Mouse (Mus musculus) midbrain, embryonic 14.5 days (tissue): ENCODE measurements around the gene Mark4. TPM values are rescaled to one million over a fixed set of nuclear protein-coding genes. Genes with fewer than 3 reads are reported as not detected.
A peak's percentile ranks its signal among the peaks of the same experiment; 100 is the strongest.

ENCODE experiments used
- ATAC-seq: fragments of 200-750 bp; cut with Nextera tagmentation; 2 replicates; pipeline ENCODE4 v1.8.0; 2017; ENCODE audit warnings: moderate number of reproducible peaks, moderate library complexity; ENCODE audit not compliant: low FRiP score, low TSS enrichment
- DNase-seq: peaks from one replicate; pipeline ENCODE4 v3.0.0-alpha.2; 2015
- H3K27ac ChIP-seq: fragments of 300-500 bp; sonication (generic); replicated peaks from 2 replicates; pipeline ENCODE4 v1.5.1; 2014; ENCODE audit warnings: mild to moderate bottlenecking, low read depth, low read length, moderate library complexity
- H3K27me3 ChIP-seq: fragments of 300-500 bp; sonication (generic); 2 replicates; pipeline ENCODE4 v1.6.1; 2014; ENCODE audit warnings: low read length, control low read depth, mixed read lengths; ENCODE audit not compliant: control insufficient read depth, insufficient read depth
- H3K36me3 ChIP-seq: fragments of 300-500 bp; sonication (generic); 2 replicates; pipeline ENCODE4 v1.6.1; 2014; ENCODE audit warnings: low read length, control low read depth; ENCODE audit not compliant: control insufficient read depth, insufficient read depth
- H3K4me1 ChIP-seq: fragments of 300-500 bp; sonication (generic); 2 replicates; pipeline ENCODE4 v1.6.1; 2014; ENCODE audit warnings: mild to moderate bottlenecking, antibody characterized with exemption, low read length, control low read depth; ENCODE audit not compliant: control insufficient read depth, insufficient read depth
- H3K4me2 ChIP-seq: fragments of 300-500 bp; sonication (generic); 2 replicates; pipeline ENCODE4 v1.6.1; 2014; ENCODE audit warnings: mild to moderate bottlenecking, low read length, moderate library complexity
- H3K4me3 ChIP-seq: fragments of 300-500 bp; sonication (generic); replicated peaks from 2 replicates; pipeline ENCODE4 v1.5.1; 2014; ENCODE audit warnings: low read depth, low read length
- H3K9ac ChIP-seq: fragments of 300-500 bp; sonication (generic); replicated peaks from 2 replicates; pipeline ENCODE4 v1.6.1; 2014; ENCODE audit warnings: mild to moderate bottlenecking, low read length, moderate library complexity
- H3K9me3 ChIP-seq: fragments of 300-500 bp; sonication (generic); 2 replicates; pipeline ENCODE4 v1.6.1; 2016; ENCODE audit warnings: low read length, control low read depth, mixed read lengths; ENCODE audit not compliant: control insufficient read depth
- WGBS: fragments of 180-500 bp; shearing (Covaris S2); extraction: QIAGEN DNeasy Blood & Tissue Kit; methylation state at CpG from one replicate; pipeline ENCODE4 v1.1.7; 2014; 5-methylcytosine and 5-hydroxymethylcytosine counted together
- microRNA counts: library from miRNA; unstranded; fragments of <30 nt; microRNA quantifications from one replicate; lab custom pipeline; 2016
- microRNA-seq: library from miRNA; unstranded; fragments of <30 nt; microRNA quantifications from one replicate; pipeline ENCODE4, GENCODE M21; 2016
- polyA plus RNA-seq: library from polyadenylated mRNA; unstranded; fragments of >200 nt; fragmentation: Nextera tagmentation; extraction: Ambion mirVana; gene quantifications from 2 replicates; pipeline ENCODE4 v1.2.1, GENCODE M21; 2014

Mark4 gene
- polyA plus RNA-seq, 1 experiment from 2014 or later = 18.8 TPM

- H3K9me3 ChIP-seq = no peaks in the 10 kb centered on the region
- peak overlapping the region; percentile 78 for H3K9ac ChIP-seq
- no peak for DNase-seq
- H3K27me3 ChIP-seq = no peaks in the 10 kb centered on the region
- H3K4me3 ChIP-seq = peak overlapping the region; percentile 88
- H3K4me1 ChIP-seq = peaks cover 13% of the 10 kb centered on the region
- WGBS = under 1% methylated on average over 29 of the region's 37 CpGs
- peak overlapping the region; percentile 84 for H3K4me2 ChIP-seq
- peak overlapping the region; percentile 70 for H3K27ac ChIP-seq
- peaks cover 33% of the 10 kb centered on the region for H3K36me3 ChIP-seq
- peak; percentile 66 for ATAC-seq
Observed at GRCm38 (mm10) chr7:19382166-19382541, 76.5 kb downstream of the Mark4 start.

- Histone ChIP-seq H3K27me3 (no peaks in the 10 kb centered on the region), H3K9ac (peak within 1 kb of the TSS; percentile 78), H3K4me2 (peak within 1 kb of the TSS; percentile 84), H3K27ac (peak within 1 kb of the TSS; percentile 70), H3K36me3 (peaks cover 28% of the 10 kb centered on the region), H3K4me1 (peaks cover 13% of the 10 kb centered on the region), H3K9me3 (no peaks in the 10 kb centered on the region), H3K4me3 (peak within 1 kb of the TSS; percentile 88)
- WGBS = 6% methylated on average over 48 of the region's 48 CpGs
- DNase-seq (peak; percentile 100), ATAC-seq (peak; percentile 96)
Observed at GRCm38 (mm10) chr7:19381377-19382165, 77.0 kb downstream of the Mark4 start, which contains the start of gene Ercc2. Gene Ercc2, plus strand, starts transcription at chr7:19382010.

- no peak overlapping the region for H3K4me3 ChIP-seq
- H3K4me1 ChIP-seq = peaks cover 7% of the 10 kb centered on the region
- no peak overlapping the region for H3K4me2 ChIP-seq
- no peak overlapping the region for H3K9ac ChIP-seq
- ATAC-seq (no peak), DNase-seq (no peak)
- no peaks in the 10 kb centered on the region for H3K27me3 ChIP-seq
- no peaks in the 10 kb centered on the region for H3K9me3 ChIP-seq
- 72% methylated on average over 8 of the region's 8 CpGs for WGBS
- H3K36me3 ChIP-seq = no peaks in the 10 kb centered on the region
- no peak overlapping the region for H3K27ac ChIP-seq
Observed at GRCm38 (mm10) chr7:19378049-19378448, 80.6 kb downstream of the Mark4 start.

- no peak overlapping the region for H3K4me2 ChIP-seq
- no peaks in the 10 kb centered on the region for H3K4me1 ChIP-seq
- WGBS = 91% methylated on average over 4 of the region's 4 CpGs
- no peaks in the 10 kb centered on the region for H3K27me3 ChIP-seq
- H3K9me3 ChIP-seq = no peaks in the 10 kb centered on the region
- no peak overlapping the region for H3K9ac ChIP-seq
- H3K27ac ChIP-seq = no peak overlapping the region
- H3K36me3 ChIP-seq = no peaks in the 10 kb centered on the region
- ATAC-seq = no peak
- DNase-seq = no peak
- H3K4me3 ChIP-seq = no peak overlapping the region
Observed at GRCm38 (mm10) chr7:19376019-19376418, 82.6 kb downstream of the Mark4 start.

GRCm38 (mm10) chr7:19375368-19375767 lies 83.3 kb downstream of the Mark4 start:
- no peak for ATAC-seq

More at GRCm38 (mm10) chr7:19375368-19375767, 83.3 kb downstream of the Mark4 start:
- no peak overlapping the region for H3K9ac ChIP-seq
- H3K4me2 ChIP-seq = no peak overlapping the region
- no peaks in the 10 kb centered on the region for H3K4me1 ChIP-seq
- no peak overlapping the region for H3K27ac ChIP-seq
- no peak for DNase-seq
- H3K9me3 ChIP-seq = no peaks in the 10 kb centered on the region
- WGBS = 83% methylated on average over 18 of the region's 18 CpGs
- H3K36me3 ChIP-seq = no peaks in the 10 kb centered on the region
- H3K4me3 ChIP-seq = no peak overlapping the region
- H3K27me3 ChIP-seq = no peaks in the 10 kb centered on the region

MicroRNAs encoded within 50 kb of the gene (microRNA counts, 519-probe panel; counts per million panel counts)
- microRNA mmu-miR-343 (lab: Ali Mortazavi, UCI) = not detected

Small RNAs within 50 kb of the gene (microRNA-seq; reads per million reads assigned to microRNA genes)
- gene Mir343 = not detected

Other genes with a start within 250 kb of the Mark4 start
- 1.8 and 2.5 TPM in 2 replicates for gene Gpr4, start 246.3 kb downstream of the Mark4 start, polyA plus RNA-seq
- gene Opa3, start 230.5 kb downstream of the Mark4 start, polyA plus RNA-seq = 33.2 and 35.0 TPM in 2 replicates
- gene Vasp, start 187.0 kb downstream of the Mark4 start, polyA plus RNA-seq = 28.9 and 29.1 TPM in 2 replicates
- 0.62 and 1.2 TPM in 2 replicates for gene Ppm1n, start 178.8 kb downstream of the Mark4 start, polyA plus RNA-seq
- 100.0 and 101 TPM in 2 replicates for gene Rtn2, start 176.2 kb downstream of the Mark4 start, polyA plus RNA-seq
- not detected in 2 replicates for gene Fosb, start 148.8 kb downstream of the Mark4 start, polyA plus RNA-seq
- 78.9 and 97.7 TPM in 2 replicates for gene Ercc1, start 114.0 kb downstream of the Mark4 start, polyA plus RNA-seq
- 16.4 and 18.9 TPM in 2 replicates for gene Cd3eap, start 99.3 kb downstream of the Mark4 start, polyA plus RNA-seq
- 1.6 and 1.9 TPM in 2 replicates for gene Ppp1r13l, start 99.1 kb downstream of the Mark4 start, polyA plus RNA-seq
- gene Ercc2, start 76.8 kb downstream of the Mark4 start, polyA plus RNA-seq = 21.6 and 27.9 TPM in 2 replicates
- 0.36 and 0.59 TPM in 2 replicates for gene Klc3, start 54.7 kb downstream of the Mark4 start, polyA plus RNA-seq
- gene Ckm, start 54.0 kb downstream of the Mark4 start, polyA plus RNA-seq = 0.35 TPM in 1 of 2 replicates, not detected in the other
- 0.12 and 0.29 TPM in 2 replicates for gene Exoc3l2, start 4.5 kb upstream of the Mark4 start, polyA plus RNA-seq
- 2.5 and 6.1 TPM in 2 replicates for gene Bloc1s3, start 49.5 kb upstream of the Mark4 start, polyA plus RNA-seq
- gene Trappc6a, start 49.6 kb upstream of the Mark4 start, polyA plus RNA-seq = 30.1 and 36.6 TPM in 2 replicates
- 0.51 and 0.74 TPM in 2 replicates for gene Nkpd1, start 59.0 kb upstream of the Mark4 start, polyA plus RNA-seq
- 9.5 and 31.7 TPM in 2 replicates for gene Ppp1r37, start 104.3 kb upstream of the Mark4 start, polyA plus RNA-seq
- gene Zfp296, start 118.5 kb upstream of the Mark4 start, polyA plus RNA-seq = 0.22 and 0.32 TPM in 2 replicates
- gene Gemin7, start 118.8 kb upstream of the Mark4 start, polyA plus RNA-seq = 140 and 154 TPM in 2 replicates
- gene Clasrp, start 145.7 kb upstream of the Mark4 start, polyA plus RNA-seq = 44.7 and 50.4 TPM in 2 replicates
- gene Relb, start 170.6 kb upstream of the Mark4 start, polyA plus RNA-seq = 4.5 and 5.2 TPM in 2 replicates
- 132 and 134 TPM in 2 replicates for gene Clptm1, start 206.2 kb upstream of the Mark4 start, polyA plus RNA-seq
- gene Apoc2, start 219.1 kb upstream of the Mark4 start, polyA plus RNA-seq = 0.37 TPM in 1 of 2 replicates, not detected in the other
- gene Gm44805, start 222.6 kb upstream of the Mark4 start, polyA plus RNA-seq = not detected in 2 replicates
- gene Apoc4, start 222.7 kb upstream of the Mark4 start, polyA plus RNA-seq = not detected in 2 replicates
- gene Apoc1, start 233.8 kb upstream of the Mark4 start, polyA plus RNA-seq = 1.7 and 2.0 TPM in 2 replicates
- 163 and 265 TPM in 2 replicates for gene Apoe, start 240.4 kb upstream of the Mark4 start, polyA plus RNA-seq